Mouse (Mus musculus): ENCODE data around the gene Tm9sf4. TPM values are rescaled to one million over a fixed set of nuclear protein-coding genes. Genes with fewer than 3 reads are reported as not detected.

Gene Tm9sf4
- polyA plus RNA-seq (2015; fragmentation: Nextera tagmentation; extraction: Ambion mirVana), result 32.4 and 34.9 TPM in 2 replicates

- DNase-seq (ENCODE audit: low spot score), result peak; percentile 93
These were observed at the start of gene Tm9sf4 for GRCm38 (mm10) chr2:153160844-153161683. Gene Tm9sf4 (plus strand): TSS chr2:153161303.

GRCm38 (mm10) chr2:153115679-153116081 lies 45.4 kb upstream of the Tm9sf4 start:
- DNase-seq (ENCODE audit: low spot score), result no peak

GRCm38 (mm10) chr2:153117051-153117486 lies 44.0 kb upstream of the Tm9sf4 start:
- DNase-seq (ENCODE audit: low spot score), result peak; percentile 40

- DNase-seq (ENCODE audit: low spot score), result no peak
These were observed 41.6 kb upstream of the Tm9sf4 start for GRCm38 (mm10) chr2:153119488-153119887.

- no peak for DNase-seq (ENCODE audit: low spot score)
These were observed 41.0 kb upstream of the Tm9sf4 start for GRCm38 (mm10) chr2:153120126-153120525.

- DNase-seq (ENCODE audit: low spot score), result no peak
These were observed 39.1 kb upstream of the Tm9sf4 start for GRCm38 (mm10) chr2:153121821-153122615.

GRCm38 (mm10) chr2:153122701-153123100 lies 38.4 kb upstream of the Tm9sf4 start:
- no peak for DNase-seq (ENCODE audit: low spot score)

- DNase-seq (ENCODE audit: low spot score), result peak; percentile 57
These were observed 35.2 kb upstream of the Tm9sf4 start for GRCm38 (mm10) chr2:153125875-153126274.

- no peak for DNase-seq (ENCODE audit: low spot score)
These were observed 30.1 kb upstream of the Tm9sf4 start for GRCm38 (mm10) chr2:153131019-153131418.

GRCm38 (mm10) chr2:153134237-153134636 lies 26.9 kb upstream of the Tm9sf4 start:
- peak; percentile 28 for DNase-seq (ENCODE audit: low spot score)

GRCm38 (mm10) chr2:153136211-153136610 lies 24.9 kb upstream of the Tm9sf4 start:
- DNase-seq (ENCODE audit: low spot score), result no peak

- DNase-seq (ENCODE audit: low spot score), result no peak
These were observed 21.9 kb upstream of the Tm9sf4 start for GRCm38 (mm10) chr2:153139158-153139557.

- DNase-seq (ENCODE audit: low spot score), result no peak
These were observed 21.0 kb upstream of the Tm9sf4 start for GRCm38 (mm10) chr2:153139996-153140613.

- DNase-seq (ENCODE audit: low spot score), result peak; percentile 46
These were observed 18.4 kb upstream of the Tm9sf4 start for GRCm38 (mm10) chr2:153142620-153143199.

GRCm38 (mm10) chr2:153145346-153145745 lies 15.8 kb upstream of the Tm9sf4 start:
- DNase-seq (ENCODE audit: low spot score), result no peak

- no peak for DNase-seq (ENCODE audit: low spot score)
These were observed 13.9 kb upstream of the Tm9sf4 start for GRCm38 (mm10) chr2:153147236-153147635.

GRCm38 (mm10) chr2:153147715-153148114 lies 13.4 kb upstream of the Tm9sf4 start:
- DNase-seq (ENCODE audit: low spot score), result peak; percentile 64

GRCm38 (mm10) chr2:153149742-153150141 lies 11.4 kb upstream of the Tm9sf4 start:
- DNase-seq (ENCODE audit: low spot score), result no peak

GRCm38 (mm10) chr2:153151026-153151425 lies 10.1 kb upstream of the Tm9sf4 start:
- DNase-seq (ENCODE audit: low spot score), result no peak

- DNase-seq (ENCODE audit: low spot score), result peak; percentile 10
These were observed 9.0 kb upstream of the Tm9sf4 start for GRCm38 (mm10) chr2:153151926-153152665.

GRCm38 (mm10) chr2:153153033-153153450 lies 8.1 kb upstream of the Tm9sf4 start:
- DNase-seq (ENCODE audit: low spot score), result no peak
